Mouse (Mus musculus) 3134 (cell line): ENCODE measurements at regions not wholly inside any gene's neighbourhood (a gene's known extent, or its start where the extent isn't known, plus 50 kb on each side); places are given as distances from the start of the nearest gene placed in this dataset.

Experiments
- DNase-seq: peaks from one replicate; pipeline ENCODE4 v3.0.0-alpha.2; 2011; ENCODE audit warnings: low spot score; ENCODE audit not compliant: insufficient read length; ENCODE audit errors: extremely low read depth

DNA sequence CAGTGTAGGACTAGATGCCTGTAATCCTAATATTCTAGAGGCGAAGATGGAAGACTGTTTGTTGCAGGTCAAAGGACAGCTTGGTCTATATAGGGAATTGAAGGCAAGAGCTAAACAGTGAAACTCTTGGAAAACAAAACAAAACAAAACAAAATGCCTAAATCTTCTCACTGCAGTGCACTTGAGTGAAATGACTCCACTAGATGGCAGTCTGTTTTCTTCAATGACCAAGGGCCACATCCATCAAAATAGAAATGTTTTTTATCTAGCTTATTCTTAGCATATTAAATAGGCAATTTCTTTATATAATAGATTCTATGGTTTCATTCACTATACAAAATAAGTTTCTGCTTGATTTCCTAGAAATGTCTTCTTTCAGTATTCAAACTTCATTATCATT lies 279.7 kb downstream of the Tex13c3 start:
- no peak for DNase-seq

DNA sequence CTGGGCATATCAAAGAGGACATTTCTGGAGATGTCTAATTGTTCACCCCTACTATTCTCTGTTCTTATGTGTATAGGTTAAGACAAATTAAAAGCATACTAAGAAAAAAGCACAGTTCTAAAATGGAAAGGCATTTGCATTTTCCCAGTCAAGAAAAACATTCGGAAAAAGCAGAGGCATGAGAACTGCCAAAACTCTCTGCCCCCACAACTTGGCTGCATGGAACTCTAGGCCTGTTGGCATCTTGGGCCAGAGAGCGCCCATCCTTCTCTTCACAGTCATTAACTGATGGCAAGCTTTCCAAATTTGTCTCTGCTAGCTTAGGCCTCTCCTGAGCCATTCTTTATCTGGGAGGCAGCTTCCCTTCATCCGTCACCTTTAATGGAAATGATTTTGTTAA lies 281.6 kb downstream of the Tex13c3 start:
- DNase-seq, result no peak

DNA sequence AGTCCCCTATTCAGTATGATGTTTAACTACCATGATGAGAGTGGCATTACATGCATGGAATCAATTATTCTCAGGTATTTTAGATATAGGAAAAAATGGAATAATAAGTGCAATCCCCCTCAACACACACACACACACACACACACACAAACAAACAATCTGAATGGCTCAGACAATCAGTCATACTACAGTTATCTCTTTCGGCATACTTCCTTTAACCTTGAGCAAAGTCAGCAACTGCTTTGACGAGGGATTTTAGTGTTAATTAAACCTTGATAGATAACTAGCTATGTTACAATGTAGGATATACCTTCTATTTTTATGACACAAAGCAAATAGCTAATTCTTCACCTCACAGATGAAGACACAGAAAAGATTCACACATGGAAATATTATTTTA lies 312.1 kb downstream of the Tex13c3 start:
- DNase-seq, result no peak

DNA sequence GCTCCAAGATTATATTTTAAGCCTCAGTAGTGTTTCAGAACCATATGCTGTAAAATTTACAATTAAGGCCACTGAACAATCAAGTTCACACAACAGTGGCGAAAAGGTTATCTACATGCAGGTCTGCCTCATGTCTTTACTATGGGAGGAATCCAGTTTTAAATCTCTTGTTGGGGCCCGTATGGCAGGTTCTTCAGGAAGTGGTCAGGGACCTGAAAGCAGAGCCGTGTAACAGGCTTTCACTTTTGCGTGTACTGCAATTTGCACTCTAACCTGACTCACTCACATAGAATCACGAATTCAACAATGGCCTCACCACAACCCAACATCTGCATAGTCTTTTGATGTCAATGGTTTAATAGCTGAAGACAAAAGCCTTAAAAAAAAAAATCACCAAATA lies 312.6 kb downstream of the Tex13c3 start:
- no peak for DNase-seq

DNA sequence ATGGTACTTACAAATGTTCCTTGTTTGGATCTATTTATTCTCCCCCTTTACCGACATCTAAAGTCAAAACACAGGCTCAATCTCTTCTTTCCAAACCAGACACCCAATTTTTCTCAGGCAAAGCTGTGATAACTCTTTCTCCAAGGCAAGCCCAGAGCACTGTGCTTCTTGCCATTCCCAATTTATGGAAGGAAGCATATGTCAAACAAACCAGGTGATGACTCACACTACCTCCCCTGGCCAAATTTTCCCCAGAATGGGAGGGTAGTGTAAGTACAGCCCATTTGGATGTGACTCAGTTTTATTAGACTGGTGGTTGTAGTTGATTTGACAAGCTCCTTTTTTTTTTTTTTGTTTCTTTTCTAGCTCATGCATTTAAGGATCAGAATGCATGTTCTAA lies 313.0 kb downstream of the Tex13c3 start:
- peak; percentile 59 for DNase-seq

DNA sequence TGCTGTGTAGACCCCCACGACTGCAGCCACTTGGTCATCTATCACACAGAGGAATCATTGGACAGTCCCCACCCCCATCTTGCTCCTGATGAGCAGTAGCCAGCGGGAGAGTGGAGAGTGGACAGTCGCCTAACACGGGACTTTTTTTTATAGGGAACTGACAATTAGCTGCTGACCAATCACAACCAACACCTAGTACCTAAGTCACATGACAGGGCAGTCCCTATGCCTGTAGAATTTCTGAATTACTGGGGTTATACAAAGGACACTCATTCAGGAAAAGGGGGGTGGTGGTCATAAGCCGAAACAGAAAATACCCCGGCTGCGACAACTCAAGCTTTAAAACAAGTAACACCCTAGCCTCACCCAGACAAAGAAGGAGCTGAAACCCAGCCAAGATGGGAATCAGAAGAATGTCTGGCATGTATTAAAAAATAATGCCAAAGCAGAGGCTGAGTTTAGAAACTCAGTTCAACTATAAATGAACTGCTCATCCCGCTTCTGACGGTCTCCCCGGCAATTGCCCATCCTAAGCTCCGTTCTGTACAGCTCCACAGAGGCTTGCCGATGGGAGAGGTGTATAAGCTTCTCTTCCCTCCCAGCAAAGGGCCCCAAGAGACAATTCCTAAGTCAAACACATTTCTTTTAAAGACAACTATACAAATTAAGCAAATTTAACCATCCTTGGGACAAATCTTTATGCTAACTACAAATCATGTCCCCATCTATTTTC lies 313.8 kb downstream of the Tex13c3 start:
- DNase-seq, result peak; percentile 59

DNA sequence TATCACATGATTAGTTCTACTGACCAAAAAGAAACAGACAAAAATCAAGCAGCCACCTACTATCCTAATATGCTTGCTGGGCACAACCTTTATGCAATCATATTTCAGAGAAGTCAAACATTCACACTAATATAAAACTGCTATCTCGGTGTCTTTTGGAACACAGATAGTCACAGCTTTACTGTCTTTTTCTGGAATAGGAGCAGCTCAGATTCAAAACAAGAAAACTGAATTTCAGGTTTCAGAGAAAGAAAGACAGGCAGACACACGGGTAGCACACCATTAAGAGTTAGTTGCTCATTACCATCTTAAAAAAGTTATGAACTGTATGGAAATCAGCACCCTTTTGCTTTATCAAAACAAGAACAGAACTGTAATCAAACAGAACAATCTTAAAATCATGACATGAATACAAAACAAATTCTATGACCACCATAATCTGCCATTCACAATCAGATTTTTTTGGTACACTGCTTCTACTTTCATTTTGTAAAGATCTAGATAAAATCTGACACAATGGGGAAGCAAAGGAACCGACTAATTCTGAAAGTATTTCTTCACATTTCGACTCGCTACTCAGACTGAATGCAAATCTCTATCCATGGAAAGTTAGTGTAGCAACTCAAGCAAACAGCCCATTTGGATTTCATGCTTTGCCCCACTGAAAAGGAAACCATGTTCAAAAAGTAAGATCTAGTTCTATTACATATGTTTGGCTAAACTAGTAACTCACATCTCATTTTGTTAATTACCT lies 315.1 kb downstream of the Tex13c3 start:
- DNase-seq, result no peak

DNA sequence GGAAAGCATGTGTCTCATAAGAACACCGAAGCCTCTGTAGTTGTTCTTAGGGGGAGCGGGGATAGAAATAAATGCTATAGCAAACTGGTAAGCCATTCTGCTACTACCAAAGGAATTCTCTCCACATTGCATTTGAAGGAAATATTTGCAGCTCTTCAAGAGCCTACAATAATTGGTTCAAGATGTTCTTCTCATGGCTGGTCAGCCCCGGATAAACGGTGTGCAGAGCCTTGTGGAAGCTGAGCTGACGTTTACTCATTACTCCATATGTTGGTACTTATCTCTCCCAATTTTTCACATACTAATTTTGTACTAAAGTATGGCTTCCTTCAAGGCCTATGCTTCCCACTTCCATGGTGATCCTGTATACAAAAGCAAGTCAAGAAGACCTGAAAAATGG lies 317.0 kb downstream of the Tex13c3 start:
- no peak for DNase-seq

DNA sequence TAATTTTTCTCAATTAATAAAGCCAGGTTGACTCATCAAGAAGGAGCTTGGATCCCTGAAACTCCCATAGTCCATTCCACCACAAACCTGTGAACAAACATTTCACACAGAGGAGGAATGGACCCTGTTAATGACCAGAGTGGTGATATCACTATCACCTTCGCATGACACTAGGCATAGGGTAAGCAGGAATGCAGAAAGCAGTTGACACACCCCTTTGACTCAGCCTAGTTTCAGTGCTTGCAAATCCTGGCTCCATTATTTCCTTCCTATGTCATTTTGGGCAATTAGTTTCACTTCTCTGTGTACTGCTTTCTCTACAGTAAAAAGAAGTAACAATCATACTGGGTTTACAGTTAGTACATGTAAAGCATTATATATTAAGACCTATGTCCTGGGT lies 318.2 kb downstream of the Tex13c3 start:
- DNase-seq, result no peak

DNA sequence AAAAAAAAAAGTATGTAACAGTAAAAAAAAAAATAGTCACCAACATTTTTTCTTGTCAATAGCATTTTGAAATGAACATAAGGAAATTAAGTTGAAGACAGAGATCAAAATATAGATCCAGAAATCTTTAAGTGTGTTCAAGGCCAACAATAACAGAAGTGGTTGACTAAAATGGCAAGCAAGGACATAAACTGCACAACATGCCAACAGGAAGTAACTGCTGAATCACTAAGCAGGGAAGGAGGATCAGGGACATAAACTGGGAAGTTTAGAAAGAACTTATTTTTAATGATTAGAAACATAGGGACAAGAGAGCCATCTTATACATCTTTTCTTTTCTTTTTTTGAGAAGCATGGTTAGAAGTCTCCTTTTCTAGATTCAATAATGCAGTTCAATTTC lies 318.8 kb downstream of the Tex13c3 start:
- no peak for DNase-seq

DNA sequence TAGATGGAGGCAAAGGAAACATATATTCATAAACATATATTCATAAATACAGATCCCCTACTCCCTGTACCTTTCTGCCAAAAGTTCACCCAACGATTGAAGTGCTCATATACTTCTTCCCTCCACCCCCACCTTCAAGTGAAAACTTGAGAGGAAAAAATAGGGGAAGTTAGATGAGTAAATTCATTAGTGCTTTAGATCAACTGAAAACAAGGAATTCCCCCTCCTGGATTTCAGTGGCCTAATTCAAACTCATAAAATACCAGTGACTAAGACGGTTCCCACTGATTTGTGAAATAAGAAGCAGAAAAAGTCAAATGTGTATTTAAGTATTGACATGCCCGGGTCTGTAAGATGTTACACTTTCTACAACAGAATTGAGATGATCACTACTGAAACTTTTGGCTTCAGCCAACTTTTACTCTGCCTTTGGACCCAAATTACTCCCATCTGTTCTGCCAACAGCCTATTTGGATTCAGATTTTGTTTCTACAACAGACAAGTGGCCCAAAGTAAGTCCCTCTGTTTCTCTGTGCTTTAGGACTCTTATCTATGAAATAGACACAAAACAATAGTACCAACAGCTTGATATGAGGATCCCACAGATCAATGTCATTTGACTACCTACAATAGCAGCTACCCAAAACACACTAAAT lies 320.7 kb downstream of the Tex13c3 start:
- no peak for DNase-seq

DNA sequence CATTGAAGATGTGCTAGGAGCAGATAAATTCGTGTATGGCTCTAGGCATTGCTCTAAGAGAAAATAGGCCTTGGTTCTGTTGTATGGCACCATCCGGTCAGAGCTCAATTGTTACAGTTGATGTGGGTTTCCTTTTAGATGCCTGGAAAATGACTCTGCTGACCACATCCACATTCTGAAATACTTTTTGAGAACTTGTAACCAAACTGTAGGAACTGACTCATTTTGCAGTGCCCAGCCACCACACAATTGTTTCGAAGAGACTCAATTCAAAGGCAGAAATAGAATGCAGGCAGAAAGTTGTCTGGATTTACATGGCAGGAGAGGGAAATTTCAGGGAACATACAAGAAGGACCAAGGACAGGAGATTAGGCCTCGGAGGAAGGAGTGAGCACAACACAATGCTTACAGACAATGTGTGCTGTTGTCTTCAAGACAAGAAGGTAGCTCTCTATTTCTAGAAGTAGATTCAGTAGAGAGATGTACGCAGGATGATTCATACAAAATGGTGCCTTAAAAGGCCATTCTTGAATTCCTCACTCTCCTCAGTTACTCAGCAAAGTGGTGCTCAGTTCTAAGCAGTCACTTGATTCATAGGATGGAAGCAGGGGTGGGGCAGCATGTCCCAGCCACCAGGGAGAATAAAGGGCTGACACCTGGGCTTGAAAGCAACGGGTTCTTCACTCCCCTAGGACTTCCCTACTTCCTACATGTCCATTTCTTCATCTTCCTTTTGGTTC lies 323.5 kb downstream of the Tex13c3 start:
- DNase-seq, result peak; percentile 75

DNA sequence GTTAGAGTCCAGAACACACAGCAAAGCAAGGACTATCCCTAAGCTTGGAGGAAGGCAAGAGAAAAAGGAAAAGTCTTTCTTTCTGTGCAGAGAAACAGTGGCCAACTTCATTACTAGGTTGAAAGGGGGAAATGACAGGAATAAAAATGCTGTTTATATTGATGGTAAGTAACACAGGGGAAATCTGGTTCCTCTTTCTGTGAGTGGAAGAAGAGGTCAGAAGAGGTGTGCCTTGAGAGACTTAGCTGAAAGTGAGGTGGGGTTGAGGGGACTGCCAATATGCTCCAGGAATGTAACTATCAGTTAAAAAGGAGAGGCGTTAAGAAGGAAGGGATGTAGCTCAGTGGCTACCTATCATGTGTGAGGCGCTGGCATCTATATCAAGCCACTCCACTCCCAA lies 327.5 kb downstream of the Tex13c3 start:
- no peak for DNase-seq

DNA sequence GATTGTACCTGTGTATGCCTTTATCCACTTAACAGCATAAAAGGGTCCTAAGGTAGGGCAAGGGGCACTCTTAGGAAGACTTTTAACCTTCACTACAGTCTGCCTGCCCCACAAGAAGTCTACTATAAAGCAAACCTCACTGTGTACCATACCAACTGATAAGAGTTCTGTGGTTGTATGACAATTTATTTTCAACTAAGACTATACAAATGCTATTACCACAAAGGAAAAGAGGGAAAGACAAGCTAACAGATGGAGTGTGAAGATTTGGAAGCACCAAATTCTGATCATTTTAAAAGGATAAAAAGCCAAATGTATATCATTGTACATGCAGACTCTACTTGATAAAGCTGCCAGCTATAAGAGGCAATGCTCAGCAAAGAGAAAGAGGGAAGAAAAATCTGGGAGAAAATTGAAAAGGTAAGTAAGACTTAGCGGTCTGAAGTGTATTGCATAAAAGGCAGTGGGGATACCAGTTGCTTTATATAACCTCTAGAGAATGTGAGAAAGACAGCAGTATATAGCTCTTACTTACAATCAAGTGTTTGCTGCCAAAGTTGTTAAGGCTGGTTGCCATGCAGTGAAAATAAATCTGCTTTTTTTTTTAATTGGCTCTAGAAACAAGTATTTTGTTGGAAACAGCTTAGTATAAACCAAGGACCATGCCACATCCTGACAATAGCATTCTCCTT lies 328.8 kb downstream of the Tex13c3 start:
- no peak for DNase-seq

DNA sequence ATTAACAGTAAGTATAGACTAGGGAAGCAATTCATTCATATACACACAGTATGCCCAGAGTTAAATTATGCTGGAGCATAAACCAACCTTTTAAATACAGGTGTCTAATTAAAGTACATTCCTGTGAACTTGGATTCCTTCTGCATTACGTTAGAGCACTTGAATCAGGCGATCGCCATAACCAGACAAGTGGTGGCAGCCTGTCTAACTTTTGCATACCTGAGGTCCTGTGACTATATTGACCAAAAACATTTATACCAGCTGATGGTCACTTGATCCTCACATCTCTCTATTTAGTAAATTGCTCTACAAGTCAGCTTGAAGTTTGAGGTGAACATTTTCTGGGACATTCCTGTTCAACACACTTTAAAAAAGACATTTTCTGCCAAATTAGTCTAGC lies 330.5 kb downstream of the Tex13c3 start:
- no peak for DNase-seq

DNA sequence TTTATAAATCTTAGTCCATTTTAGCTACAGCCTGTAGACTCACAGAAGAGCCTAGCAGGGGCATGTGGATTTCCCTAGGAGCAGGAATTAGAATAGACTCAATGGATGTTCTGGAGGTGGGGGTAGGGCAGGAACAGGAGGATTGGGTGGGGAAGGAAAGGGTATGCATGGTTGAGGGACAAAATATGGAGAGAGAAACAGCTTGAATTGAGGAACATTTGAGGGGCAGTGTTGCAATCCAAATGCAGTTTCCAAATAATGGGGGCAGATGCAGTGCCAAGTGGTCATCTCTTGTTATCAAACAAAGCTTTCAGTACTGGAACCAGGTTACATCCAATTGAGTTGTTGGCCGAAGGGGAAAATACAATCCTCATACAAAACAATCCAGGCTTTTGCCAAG lies 332.4 kb downstream of the Tex13c3 start:
- DNase-seq, result no peak

DNA sequence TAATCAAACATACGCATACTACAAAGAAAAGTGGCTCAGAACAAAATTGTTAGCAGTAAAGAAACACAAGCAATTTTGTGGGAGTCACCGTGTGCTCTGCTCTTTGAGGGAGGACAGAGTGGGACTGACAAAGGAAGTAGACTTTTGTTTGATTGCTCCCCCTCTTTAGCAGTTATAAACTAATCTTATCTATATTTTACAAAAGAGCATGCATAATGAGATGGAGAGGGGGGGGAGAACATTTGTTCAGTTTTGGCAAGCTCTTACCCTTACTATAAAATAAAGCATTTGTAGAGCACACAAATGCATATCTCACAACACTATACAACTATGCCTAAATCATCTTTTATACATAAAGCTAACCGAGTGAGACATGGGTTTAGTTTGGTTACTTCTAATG lies 332.9 kb downstream of the Tex13c3 start:
- no peak for DNase-seq

DNA sequence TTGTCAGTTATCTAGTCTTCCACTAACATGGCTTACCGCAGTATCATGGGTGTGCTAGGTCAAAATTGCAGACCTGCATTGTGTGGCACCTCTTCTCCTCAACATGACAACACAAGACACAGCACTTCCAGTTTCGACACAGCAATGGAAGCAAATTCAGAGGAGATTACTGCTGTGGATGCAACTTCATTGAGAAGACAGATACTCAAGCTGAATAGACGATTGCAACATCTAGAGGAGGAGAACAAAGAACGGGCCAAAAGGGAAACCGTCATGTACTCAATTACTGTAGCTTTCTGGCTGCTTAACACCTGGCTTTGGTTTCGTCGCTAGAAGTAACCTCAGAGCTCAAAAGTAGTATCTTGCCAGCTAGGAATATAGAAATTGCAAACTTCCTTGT lies 368.4 kb downstream of the Tex13c3 start:
- DNase-seq, result no peak

DNA sequence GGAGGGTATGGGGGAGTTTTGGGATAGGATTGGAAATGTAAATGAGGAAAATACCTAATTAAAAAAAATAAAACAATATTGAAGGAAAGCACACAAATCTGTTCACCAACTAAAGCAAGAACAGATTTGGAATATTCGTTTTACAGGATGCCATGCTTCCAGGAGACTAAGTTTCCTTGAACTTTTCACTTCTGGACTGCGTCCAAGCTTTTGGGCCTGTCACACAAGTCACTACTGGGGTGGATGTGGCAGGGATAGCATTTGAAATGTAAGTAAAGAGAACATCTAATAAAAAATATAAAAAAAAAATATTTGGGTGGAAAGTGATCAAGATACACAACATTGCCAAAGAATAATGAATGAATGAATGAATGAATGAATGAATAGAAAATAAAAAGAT lies 378.2 kb downstream of the Tex13c3 start:
- no peak for DNase-seq

DNA sequence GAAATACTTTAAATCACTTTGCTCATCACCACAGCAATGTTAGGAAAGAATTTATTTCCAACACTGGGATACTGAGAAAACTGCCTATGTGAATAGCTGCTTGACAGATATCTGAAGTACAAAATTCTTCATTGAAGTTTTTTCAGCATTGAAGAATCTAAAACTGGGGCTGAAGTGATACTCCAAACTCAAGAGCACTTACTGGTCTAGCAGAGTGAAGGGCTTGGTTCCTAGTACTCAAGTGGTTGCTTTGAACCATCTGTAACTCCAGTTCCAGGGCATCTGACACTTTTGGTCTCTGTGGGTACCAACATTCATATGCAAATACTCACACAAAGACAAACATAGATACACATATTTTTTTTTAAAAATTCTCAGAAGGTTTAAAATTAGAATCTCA lies 385.2 kb downstream of the Tex13c3 start:
- DNase-seq, result no peak

DNA sequence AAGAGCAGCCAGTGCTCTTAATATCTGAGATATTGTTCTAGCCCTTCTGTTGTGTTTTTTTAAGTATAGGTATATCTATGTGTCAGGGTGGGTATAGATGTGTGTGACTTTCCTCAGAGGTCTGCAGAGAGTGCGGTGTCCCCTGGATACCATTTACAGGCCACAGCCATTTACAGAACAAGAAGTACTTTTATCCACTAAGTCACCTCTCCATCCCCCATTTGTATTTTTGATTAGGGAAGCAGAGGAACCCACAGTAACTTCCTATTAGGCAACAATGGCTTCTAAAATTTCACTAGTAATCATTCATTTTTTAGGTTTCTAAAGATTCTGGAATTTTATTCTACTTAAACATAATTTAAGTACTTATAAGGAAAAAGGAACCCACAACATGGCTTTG lies 396.7 kb downstream of the Tex13c3 start:
- no peak for DNase-seq
